Mouse (Mus musculus) heart, postnatal 0 days (tissue): ENCODE data around the gene Itpr1.

Experiments used
- CTCF ChIP-seq: IDR thresholded peaks from 2 replicates; pipeline ENCODE4 v1.5.1; 2016; ENCODE audit warnings: antibody characterized with exemption, control low read depth, low read depth
- EP300 ChIP-seq: IDR thresholded peaks from 2 replicates; pipeline ENCODE4 v1.6.1; 2016; ENCODE audit warnings: antibody characterized with exemption, low read depth

- TF ChIP-seq CTCF (no peak), EP300 (no peak)
These were observed 297.2 kb downstream of the Itpr1 start for GRCm38 (mm10) chr6:108510101-108510500.
